Mouse (Mus musculus) thymus, postnatal 36 days (tissue): ENCODE results near the gene Ddx5.
A peak's percentile ranks its signal among the peaks of the same experiment; 100 is the strongest.
"Not testable (repeated sequence)": the region's sequence is repeated elsewhere in the genome, so short reads cannot be mapped to it uniquely, and the experiment has no call there.

ENCODE experiments used
- DNase-seq, 2 experiments: peaks; one replicate each; pipeline ENCODE4 v3.0.0; 2022; ENCODE audit warnings: mixed read lengths in 2 of 2

Gene Ddx5

DNA sequence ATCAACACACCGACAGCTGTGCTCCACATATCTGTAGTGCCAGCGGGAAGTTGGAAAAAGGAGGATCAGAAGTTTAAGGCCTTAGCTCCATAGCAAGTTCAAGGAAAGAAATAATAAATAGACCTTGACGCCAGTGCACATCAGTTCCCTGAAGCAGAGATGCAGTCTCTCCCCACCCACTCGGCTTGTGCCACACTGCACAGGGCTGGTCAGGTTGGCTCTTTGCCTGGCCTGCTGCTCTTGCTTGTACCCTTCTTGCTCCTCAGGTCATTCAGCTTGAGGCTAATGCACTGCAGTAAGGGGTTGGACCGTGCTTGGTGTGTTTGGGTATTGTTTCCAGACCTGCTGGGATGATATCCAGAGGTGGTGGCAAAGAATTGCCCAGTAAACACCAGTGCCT is 28.5 kb downstream of the Ddx5 start:
- DNase-seq, result no peak

DNA sequence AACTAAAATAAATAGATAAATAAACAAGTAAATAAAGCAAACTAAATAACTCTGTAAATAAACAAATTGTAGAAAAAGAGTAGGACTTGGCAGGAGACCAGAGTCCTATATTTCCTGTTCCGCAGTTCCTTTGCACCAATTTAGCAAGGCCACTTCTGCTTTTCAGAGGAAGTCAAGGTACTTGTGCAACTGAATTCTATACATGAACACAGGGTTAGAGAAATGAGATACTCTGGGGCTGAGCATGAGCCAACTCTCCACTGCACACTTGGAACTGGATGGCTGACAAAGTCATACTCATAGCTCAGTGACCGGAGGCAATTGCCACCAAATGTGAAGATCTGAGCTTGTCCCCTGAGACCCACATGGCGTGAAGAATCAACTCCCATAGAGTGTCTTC is 30.0 kb downstream of the Ddx5 start:
- DNase-seq, result no peak

DNA sequence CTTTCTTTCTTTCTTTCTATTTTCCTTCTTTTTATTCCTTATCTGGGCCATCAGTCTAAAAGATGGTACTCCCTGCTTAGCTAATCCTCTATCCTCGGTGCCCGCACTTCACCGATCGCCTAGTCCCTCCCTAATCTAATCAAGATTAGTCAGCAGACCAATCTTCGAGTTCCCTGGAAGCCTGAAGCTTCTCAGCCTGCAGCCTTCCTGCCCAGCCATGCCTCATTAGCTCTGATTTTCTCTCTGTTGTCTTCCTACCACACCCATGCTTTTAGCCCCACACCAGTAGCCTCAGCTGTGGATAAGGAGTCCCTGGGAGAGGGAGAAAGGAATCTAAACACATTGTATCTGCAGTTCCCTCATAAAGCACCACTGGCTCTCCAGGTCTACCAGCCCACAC is 33.4 kb downstream of the Ddx5 start:
- no peak for DNase-seq

DNA sequence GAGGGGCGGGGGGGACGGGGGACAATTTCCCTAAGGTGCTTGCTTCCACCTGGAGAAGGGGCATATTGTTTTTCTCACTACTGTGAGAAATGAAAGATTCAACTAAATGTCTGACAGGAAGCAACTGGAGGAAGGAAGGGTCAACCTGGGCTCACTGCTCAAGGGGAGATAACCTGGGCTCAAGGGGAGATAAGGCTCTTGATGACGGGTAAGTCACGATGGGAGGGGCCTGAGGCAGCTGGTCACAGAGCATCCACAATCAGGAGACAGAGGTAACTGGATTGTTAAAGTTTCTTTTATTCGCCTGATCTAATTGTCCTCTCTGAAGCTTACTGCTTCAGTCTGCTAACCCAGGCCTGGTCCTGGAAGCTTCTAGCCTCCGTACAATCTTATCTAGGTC is 35.7 kb downstream of the Ddx5 start:
- DNase-seq, result no peak

DNA sequence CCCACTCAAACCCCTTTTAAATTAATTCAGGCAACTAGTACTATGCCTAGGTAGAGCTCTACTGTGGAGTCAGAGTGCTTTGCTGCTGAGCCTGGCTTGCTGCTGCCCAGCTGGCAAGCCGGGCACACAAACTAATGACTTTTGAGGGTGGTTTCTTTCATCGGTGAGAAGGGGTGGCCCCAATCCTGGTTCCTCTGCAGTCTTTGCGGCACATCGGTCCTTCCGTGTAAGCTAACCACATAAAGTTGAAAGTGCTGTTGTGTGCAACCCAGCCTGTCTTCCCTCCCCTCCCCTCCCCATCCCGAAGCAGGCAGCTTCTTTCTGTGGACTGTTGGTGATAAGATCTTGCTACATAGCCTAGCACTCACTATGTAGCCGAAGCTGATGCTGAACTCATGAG is 36.9 kb downstream of the Ddx5 start:
- peak; percentile 61 to 67 for DNase-seq

DNA sequence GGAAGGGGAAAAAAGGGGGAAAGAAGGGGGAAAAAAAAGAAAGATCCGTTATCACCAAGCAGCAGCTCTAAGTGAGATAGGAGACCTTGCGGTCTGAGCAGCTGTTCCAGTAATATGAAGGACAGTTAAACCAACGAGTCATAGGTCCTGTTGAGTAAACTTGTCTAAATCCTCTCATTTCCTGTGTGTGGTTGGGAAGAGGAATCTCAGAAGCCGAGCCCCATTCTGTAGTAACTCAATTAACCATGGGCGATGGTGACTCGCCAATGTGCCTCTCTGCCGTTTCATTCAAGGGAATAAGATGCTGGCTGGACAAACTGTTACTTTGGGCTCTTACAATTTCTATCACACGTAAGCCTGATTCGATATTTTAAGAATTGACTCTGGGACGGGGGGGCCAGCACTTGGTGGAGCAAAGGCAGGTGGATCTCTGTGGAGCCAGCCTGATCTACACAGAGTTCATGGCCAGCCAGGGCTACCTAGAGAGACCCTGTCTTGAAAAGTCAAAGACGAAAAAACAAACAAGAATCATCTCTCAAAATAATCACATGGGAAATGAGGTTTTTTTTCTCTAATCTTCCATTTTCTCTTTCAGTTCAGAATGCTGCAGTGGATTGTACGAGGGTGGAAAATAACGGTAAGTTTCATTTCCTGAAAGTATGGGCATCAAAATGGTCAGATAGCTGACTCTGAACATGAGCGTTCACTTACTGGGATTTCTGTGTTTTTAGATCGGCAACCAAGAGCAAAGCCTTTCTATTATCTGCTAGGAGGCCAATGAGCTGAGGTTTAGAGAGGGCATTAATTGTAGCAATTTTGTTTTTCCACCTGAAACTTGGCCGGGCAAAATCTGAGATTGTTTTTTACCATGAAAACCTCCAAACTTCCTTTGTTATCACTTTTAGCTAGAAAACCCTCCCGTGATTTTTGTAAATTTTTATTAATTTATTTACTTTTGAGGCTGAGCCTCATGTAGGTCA is 37.7 kb downstream of the Ddx5 start, which contains the start of gene Milr1:
Milr1 (plus strand) TSS at position 188 of the 980 bp plus-strand sequence.
- peak in 1 of 2 experiments; percentile 22 for DNase-seq

DNA sequence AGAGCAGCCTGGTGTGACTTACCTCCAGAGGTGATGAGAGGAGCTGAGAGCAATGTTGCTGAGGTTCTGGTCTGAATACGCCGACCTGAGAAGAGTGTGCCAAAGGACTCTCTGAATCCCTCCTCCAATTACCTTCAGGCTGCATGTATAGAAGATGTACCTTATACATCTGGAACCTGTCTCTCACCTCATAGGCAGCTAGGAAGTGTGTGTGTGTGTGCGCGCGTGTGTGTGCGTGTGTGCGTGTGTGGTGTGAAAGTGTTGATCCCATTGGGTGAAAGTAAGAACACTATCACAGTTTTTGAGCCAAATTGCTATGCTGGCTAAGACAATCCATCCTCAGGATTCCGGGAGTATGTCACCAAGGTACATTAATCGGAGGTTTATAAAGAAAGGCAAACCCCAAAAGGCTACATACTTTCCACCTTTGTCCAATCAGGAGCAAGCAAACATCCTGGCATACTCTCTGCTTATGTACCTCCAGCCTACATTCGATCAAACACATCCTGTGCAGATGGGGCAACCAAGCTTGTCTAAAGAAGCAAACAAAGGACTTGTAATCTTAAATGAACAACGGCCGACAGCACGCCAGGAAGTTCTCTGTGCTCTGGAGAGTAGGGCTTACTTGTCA is 38.7 kb downstream of the Ddx5 start, which contains the start of gene Pecam1:
Pecam1 (minus strand) TSS at position 508 of the 631 bp plus-strand sequence.
- DNase-seq, result peak; percentile 57 to 72

DNA sequence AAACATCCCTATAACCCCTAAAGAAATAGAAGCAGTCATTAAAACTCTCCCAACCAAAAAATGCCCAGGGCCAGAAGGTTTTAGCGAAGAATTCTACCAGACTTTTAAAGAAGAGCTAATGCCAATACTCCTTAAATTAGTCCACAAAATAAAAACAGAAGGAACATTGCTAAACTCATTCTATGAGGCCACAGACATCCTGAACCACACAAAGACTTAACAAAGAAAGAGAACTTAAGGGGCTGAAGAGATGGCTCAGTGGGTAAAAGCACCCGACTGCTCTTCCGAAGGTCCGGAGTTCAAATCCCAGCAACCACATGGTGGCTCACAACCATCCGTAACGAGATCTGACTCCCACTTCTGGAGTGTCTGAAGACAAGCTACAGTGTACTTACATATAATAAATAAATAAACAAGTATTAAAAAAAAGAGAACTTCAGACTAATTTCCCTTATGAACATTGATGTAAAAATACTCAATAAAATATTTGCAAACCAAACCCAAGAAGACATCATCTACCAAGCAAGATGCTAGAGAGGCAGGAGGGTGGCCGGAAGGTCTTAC is 39.3 kb downstream of the Ddx5 start:
- not testable (repeated sequence) for DNase-seq

DNA sequence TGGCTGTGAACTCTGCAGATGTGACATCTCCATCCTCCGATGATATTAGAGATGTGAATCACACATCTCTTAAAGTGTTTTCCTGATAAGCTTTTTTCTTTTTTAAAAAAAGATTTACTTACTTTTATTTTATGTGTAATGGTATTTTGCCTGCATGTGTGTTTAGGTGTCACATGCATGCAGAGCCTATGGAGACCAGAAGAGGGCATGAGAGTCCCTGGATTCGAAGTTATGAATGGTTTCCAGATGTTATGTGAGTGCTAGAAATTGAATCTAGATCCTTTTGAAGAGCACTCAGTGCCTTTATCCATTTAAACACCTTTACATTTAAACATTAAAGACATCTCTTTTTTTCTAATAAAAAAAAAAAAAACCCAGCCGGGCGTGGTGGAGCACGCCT is 44.0 kb downstream of the Ddx5 start:
- no peak for DNase-seq

DNA sequence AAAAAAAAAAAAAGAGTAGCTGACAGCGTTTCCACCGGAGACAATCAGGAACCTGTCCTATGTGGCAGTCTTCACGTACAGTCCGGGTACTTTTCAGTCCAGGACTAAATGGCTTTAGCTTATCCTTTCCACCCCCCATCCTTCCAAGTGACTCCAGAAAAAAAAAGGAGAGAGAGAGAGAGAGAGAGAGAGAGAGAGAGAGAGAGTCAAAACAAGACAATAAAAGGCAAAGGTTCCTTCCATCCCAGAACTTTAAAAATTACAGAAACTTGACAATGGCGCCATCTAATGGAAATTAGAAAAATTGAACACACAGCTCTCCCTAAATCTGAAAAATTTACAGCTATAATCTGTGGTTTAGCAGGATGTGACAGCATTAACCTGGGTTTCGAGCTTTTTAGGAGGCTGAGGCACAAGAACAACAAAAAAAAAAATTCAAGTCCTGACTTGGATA is 46.6 kb downstream of the Ddx5 start:
- no peak for DNase-seq

DNA sequence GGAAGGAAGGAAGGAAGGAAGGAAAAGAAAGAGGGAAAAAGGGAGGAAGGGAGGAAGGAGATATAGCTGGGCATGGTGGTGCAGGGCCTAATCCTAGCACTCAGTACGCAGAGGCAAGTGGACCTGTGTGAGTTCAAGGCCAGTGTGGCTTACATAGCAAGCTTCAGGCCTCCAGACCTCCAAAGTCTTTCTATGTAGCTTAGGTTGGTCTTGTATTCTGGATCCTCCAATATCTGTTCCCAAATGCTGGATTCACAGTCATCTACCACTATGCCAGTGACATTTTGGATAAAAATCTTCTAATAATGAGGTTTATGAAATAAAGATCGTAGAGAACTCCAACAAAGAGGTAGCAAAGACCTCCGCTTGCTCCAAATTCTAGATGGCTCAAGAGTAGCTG is 47.2 kb downstream of the Ddx5 start:
- DNase-seq, result no peak

DNA sequence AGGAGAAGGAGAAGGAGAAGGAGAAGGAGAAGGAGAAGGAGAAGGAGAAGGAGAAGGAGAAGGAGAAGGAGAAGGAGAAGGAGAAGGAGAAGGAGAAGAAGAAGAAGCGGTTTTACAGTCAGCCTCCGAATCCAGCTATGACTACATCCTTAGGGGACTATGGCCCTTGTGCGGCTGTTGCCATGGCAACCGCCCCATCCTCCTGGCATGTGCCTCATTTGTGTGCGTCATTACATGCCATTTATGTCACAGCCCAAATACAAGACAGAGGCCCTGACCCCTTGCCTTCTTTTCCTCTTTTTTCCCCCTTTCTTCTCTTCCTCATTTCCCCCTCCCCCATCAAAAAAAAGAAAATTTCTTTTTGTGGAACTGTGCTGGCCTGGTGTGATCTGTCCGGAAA is 47.8 kb downstream of the Ddx5 start:
- no peak for DNase-seq

DNA sequence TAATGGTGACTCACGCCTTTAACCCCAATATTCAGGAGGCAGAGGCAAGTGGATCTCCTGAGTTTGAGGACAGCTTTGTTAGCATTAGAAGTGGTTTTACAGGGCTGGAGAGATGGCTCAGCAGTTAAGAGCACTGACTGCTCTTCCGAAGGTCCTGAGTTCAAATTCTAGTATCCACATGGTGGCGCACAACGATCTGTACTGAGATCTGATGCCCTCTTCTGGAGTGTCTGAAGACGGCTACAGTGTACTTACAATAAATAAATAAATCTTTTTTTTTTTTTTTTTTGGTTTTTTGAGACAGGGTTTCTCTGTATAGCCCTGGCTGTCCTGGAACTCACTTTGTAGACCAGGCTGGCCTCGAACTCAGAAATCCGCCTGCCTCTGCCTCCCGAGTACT is 48.3 kb downstream of the Ddx5 start:
- DNase-seq, result not testable (repeated sequence)

DNA sequence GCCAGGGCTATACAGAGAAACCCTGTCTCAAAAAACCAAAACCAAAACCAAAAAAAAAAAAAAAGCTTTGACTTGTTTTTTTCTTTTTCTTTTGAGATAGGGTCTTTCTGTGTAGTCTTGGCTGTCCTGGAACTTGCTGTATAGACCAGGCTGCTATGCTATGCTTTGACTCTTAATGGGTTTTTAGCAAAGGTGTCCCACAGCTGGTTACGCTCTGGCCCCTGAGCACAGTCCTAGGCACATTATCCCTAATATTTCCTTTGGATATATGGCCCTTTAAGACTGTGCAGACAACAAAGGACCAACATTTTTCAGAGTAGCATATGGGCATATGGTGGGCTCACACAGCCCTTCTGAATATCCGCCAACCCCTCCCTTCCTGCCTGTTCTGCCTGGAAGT is 49.9 kb downstream of the Ddx5 start:
- no peak for DNase-seq

DNA sequence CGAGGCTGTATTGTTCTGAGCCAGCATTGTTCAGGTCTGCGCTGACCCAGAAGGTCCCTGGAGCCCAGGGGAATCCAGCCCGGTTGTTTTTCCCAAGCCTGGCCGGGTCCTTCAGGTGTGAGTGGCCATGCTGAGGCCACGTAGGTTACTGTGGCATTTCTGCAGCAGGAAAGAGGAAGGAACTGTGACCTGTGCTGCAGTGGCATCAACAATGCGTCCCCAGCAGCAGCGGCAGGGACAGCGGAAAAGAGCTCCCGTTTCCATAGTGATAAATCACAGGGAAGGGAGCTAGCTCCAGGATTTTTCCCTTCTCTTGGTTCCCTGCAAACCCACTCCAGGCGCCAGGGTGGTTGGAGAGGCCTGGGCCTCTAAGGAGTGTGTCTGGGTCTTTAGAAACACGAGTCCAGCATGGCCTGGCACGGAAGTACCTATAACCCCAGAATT is 51.8 kb downstream of the Ddx5 start:
- DNase-seq, result no peak

DNA sequence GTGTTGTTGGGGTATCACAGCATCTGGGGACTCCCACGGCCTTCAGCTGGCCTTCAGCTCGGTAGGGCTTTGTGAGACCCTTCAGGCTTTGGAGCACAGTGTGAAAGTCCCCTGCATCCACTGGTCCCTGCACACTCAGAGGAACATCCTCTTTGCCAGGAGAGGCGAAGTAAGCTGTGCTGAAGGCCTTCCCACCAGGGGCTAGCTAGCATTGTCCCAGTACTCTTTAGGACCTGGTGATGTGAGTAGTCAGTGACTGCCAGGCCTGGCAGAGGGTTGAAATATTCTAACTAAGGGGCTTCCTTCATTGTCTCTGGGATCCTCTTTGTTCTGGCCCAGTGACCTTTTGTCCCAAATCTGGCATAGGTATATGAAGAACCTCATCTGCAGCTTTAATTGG is 52.4 kb downstream of the Ddx5 start:
- DNase-seq, result no peak

DNA sequence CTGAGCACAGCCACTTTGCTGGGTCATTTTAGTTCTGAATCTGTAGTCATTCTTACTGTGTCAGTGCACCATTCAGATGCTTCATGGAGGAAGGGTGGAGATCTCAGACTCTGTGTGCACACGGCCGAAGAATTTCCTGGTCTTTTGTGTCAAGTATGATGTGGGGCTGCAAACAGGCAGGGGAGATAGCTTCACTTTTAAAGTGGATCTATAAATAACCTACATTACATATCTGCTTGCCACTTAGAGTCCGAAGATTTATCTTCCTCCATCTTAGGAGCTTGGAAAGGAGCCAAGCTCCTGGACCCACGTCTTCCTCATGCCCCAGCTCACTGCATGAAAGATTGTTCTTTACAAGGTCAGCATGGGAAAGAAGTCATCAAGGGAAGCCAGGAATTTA is 58.3 kb downstream of the Ddx5 start:
- DNase-seq, result no peak
